Mouse (Mus musculus) heart, adult 2 months (tissue): ENCODE measurements at regions not wholly inside any gene's neighbourhood (a gene's known extent, or its start where the extent isn't known, plus 50 kb on each side); places are given as distances from the start of the nearest gene placed in this dataset.
A peak's percentile ranks its signal among the peaks of the same experiment; 100 is the strongest.

Experiments used
- CTCF ChIP-seq: fragments of 200-600 bp; IDR thresholded peaks from 2 replicates; pipeline ENCODE4 v1.8.1; 2022; ENCODE audit warnings: antibody characterized with exemption, mild to moderate bottlenecking, moderate library complexity
- POLR2A ChIP-seq: fragments of 200-500 bp; IDR thresholded peaks from 2 replicates; pipeline ENCODE4 v1.6.1; 2011; ENCODE audit warnings: mild to moderate bottlenecking, low read depth, low read length, control low read depth; ENCODE audit not compliant: insufficient read depth

DNA sequence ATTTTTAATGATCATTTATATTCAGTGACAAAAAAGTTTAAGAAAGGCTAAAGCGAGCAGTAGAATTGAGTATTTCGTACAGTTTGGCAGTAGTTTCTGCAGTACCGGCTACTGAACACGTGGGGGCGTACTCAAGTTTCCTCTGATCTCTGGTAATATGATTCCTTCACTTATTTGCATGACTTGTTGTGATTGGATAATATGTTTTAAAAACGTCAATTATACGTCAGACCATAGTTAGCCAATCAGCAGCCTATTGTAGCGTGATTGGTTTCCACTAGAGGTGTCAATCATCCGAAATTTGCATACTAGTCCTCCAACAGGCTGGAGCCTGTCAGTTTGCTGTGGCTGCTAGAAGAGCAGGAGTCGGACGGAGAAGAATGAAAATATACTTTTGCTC lies 261.6 kb upstream of the Nfe2l3 start:
- TF ChIP-seq POLR2A (peak; percentile 98), CTCF (peak; percentile 68)
